Mouse (Mus musculus) hindbrain, postnatal 0 days (tissue): Measurements from ENCODE around the gene Lrmda. TPM values are rescaled to one million over a fixed set of nuclear protein-coding genes. Genes with fewer than 3 reads are reported as not detected.

Experiments used
- ATAC-seq: fragments of 200-750 bp; cut with Nextera tagmentation; 2 replicates; pipeline ENCODE4 v1.8.0; 2017; ENCODE audit warnings: mild to moderate bottlenecking, moderate TSS enrichment, moderate library complexity
- DNase-seq: peaks from one replicate; pipeline ENCODE4 v3.0.0-alpha.2; 2015; ENCODE audit warnings: low spot score
- H3K27ac ChIP-seq: fragments of 300-500 bp; sonication (generic); 2 replicates; pipeline ENCODE4 v1.5.1; 2014; ENCODE audit warnings: mild to moderate bottlenecking
- H3K27me3 ChIP-seq: fragments of 300-500 bp; sonication (generic); 2 replicates; pipeline ENCODE4 v1.6.1; 2014; ENCODE audit warnings: low read length, mixed read lengths; ENCODE audit not compliant: insufficient read depth
- H3K36me3 ChIP-seq: fragments of 300-500 bp; sonication (generic); 2 replicates; pipeline ENCODE4 v1.6.1; 2014; ENCODE audit warnings: low read length, mixed read lengths; ENCODE audit not compliant: insufficient read depth
- H3K4me1 ChIP-seq: fragments of 300-500 bp; sonication (generic); 2 replicates; pipeline ENCODE4 v1.6.1; 2014; ENCODE audit warnings: antibody characterized with exemption, low read length, mixed read lengths; ENCODE audit not compliant: insufficient read depth
- H3K4me2 ChIP-seq: fragments of 300-500 bp; sonication (generic); 2 replicates; pipeline ENCODE4 v1.6.1; 2014; ENCODE audit warnings: low read depth, mild to moderate bottlenecking, low read length, moderate library complexity, mixed read lengths
- H3K4me3 ChIP-seq: fragments of 300-500 bp; sonication (generic); 2 replicates; pipeline ENCODE4 v1.5.1; 2014; ENCODE audit warnings: low read length
- H3K9ac ChIP-seq: fragments of 300-500 bp; sonication (generic); replicated peaks from 2 replicates; pipeline ENCODE4 v1.6.1; 2014; ENCODE audit warnings: mild to moderate bottlenecking, low read length, moderate library complexity, mixed read lengths
- H3K9me3 ChIP-seq: fragments of 300-500 bp; sonication (generic); 2 replicates; pipeline ENCODE4 v1.6.1; 2016; ENCODE audit warnings: low read length, mixed read lengths
- CTCF ChIP-seq: IDR thresholded peaks from 2 replicates; pipeline ENCODE4 v1.5.1; 2016; ENCODE audit warnings: antibody characterized with exemption, control low read depth, low read depth
- WGBS: fragments of 180-500 bp; shearing (Covaris S2); extraction: QIAGEN DNeasy Blood & Tissue Kit; methylation state at CpG from one replicate; pipeline ENCODE4 v1.1.7; 2014; 5-methylcytosine and 5-hydroxymethylcytosine counted together
- polyA plus RNA-seq: library from polyadenylated mRNA; unstranded; fragments of >200 nt; fragmentation: Nextera tagmentation; extraction: Ambion mirVana; gene quantifications from 2 replicates; pipeline ENCODE4 v1.2.1, GENCODE M21; 2015
- total RNA-seq: library from RNA; depleted of rRNA; stranded (reverse); fragments of >200 nt; gene quantifications from 2 replicates; pipeline ENCODE4 v1.2.3, GENCODE M21; 2014

Gene Lrmda
- total and polyA plus RNA-seq, 2 experiments from 2014 or later, result 0.21 to 0.53 TPM

- no peak overlapping the region for H3K4me2 ChIP-seq
- 94% methylated on average over 3 of the region's 3 CpGs for WGBS
- H3K4me3 ChIP-seq, result no peak overlapping the region
- ATAC-seq (no peak), DNase-seq (no peak)
- no peaks in the 10 kb centered on the region for H3K4me1 ChIP-seq
- TF ChIP-seq CTCF, result no peak
- H3K9ac ChIP-seq, result no peak overlapping the region
- H3K27ac ChIP-seq, result no peak overlapping the region
- no peaks in the 10 kb centered on the region for H3K9me3 ChIP-seq
- no peaks in the 10 kb centered on the region for H3K27me3 ChIP-seq
- H3K36me3 ChIP-seq, result no peaks in the 10 kb centered on the region
These were observed 896.0 kb downstream of the Lrmda start for GRCm38 (mm10) chr14:22915463-22915862.

GRCm38 (mm10) chr14:22918499-22918898 is 899.0 kb downstream of the Lrmda start:
- no peak overlapping the region for H3K9ac ChIP-seq
- TF ChIP-seq CTCF, result no peak
- no peak for ATAC-seq
- H3K9me3 ChIP-seq, result no peaks in the 10 kb centered on the region
- 78% methylated on average over 3 of the region's 3 CpGs for WGBS
- H3K4me1 ChIP-seq, result no peaks in the 10 kb centered on the region
- H3K4me2 ChIP-seq, result no peak overlapping the region
- no peaks in the 10 kb centered on the region for H3K27me3 ChIP-seq
- H3K27ac ChIP-seq, result no peak overlapping the region
- H3K4me3 ChIP-seq, result no peak overlapping the region
- no peaks in the 10 kb centered on the region for H3K36me3 ChIP-seq
- no peak for DNase-seq

- ATAC-seq (no peak), DNase-seq (no peak)
- Histone ChIP-seq H3K36me3 (no peaks in the 10 kb centered on the region), H3K27me3 (no peaks in the 10 kb centered on the region), H3K9ac (no peak overlapping the region), H3K4me1 (no peaks in the 10 kb centered on the region), H3K4me2 (no peak overlapping the region), H3K27ac (no peak overlapping the region), H3K4me3 (no peak overlapping the region), H3K9me3 (no peaks in the 10 kb centered on the region)
- WGBS, result 63% methylated on average over 2 of the region's 2 CpGs
- no peak for TF ChIP-seq CTCF
These were observed 899.4 kb downstream of the Lrmda start for GRCm38 (mm10) chr14:22918931-22919330.

GRCm38 (mm10) chr14:22921152-22921551 is 901.6 kb downstream of the Lrmda start:
- Histone ChIP-seq H3K4me3 (no peak overlapping the region), H3K4me2 (no peak overlapping the region), H3K27ac (no peak overlapping the region), H3K27me3 (no peaks in the 10 kb centered on the region), H3K4me1 (no peaks in the 10 kb centered on the region), H3K9ac (no peak overlapping the region), H3K36me3 (no peaks in the 10 kb centered on the region), H3K9me3 (no peaks in the 10 kb centered on the region)
- DNase-seq (no peak), ATAC-seq (no peak)
- no peak for TF ChIP-seq CTCF

GRCm38 (mm10) chr14:22921796-22922195 is 902.3 kb downstream of the Lrmda start:
- Histone ChIP-seq H3K27ac (no peak overlapping the region), H3K4me3 (no peak overlapping the region), H3K27me3 (no peaks in the 10 kb centered on the region), H3K4me2 (no peak overlapping the region), H3K9ac (no peak overlapping the region), H3K4me1 (no peaks in the 10 kb centered on the region), H3K36me3 (no peaks in the 10 kb centered on the region), H3K9me3 (no peaks in the 10 kb centered on the region)
- ATAC-seq, result no peak
- DNase-seq, result no peak
- TF ChIP-seq CTCF, result no peak
- 89% methylated on average over 2 of the region's 2 CpGs for WGBS

- Histone ChIP-seq H3K36me3 (no peaks in the 10 kb centered on the region), H3K9me3 (no peaks in the 10 kb centered on the region), H3K4me2 (no peak overlapping the region), H3K4me3 (no peak overlapping the region), H3K4me1 (no peaks in the 10 kb centered on the region), H3K9ac (no peak overlapping the region), H3K27me3 (no peaks in the 10 kb centered on the region), H3K27ac (no peak overlapping the region)
- 86% methylated on average over 4 of the region's 4 CpGs for WGBS
- DNase-seq (no peak), ATAC-seq (no peak)
- TF ChIP-seq CTCF, result no peak
These were observed 903.1 kb downstream of the Lrmda start for GRCm38 (mm10) chr14:22922571-22922970.

GRCm38 (mm10) chr14:22923251-22923650 is 903.7 kb downstream of the Lrmda start:
- Histone ChIP-seq H3K9me3 (no peaks in the 10 kb centered on the region), H3K27me3 (no peaks in the 10 kb centered on the region), H3K4me2 (no peak overlapping the region), H3K9ac (no peak overlapping the region), H3K4me1 (no peaks in the 10 kb centered on the region), H3K36me3 (no peaks in the 10 kb centered on the region), H3K4me3 (no peak overlapping the region), H3K27ac (no peak overlapping the region)
- no peak for TF ChIP-seq CTCF
- 73% methylated on average over 2 of the region's 2 CpGs for WGBS
- DNase-seq (no peak), ATAC-seq (no peak)
